Mouse (Mus musculus) MEL (cell line): ENCODE measurements around the gene Sars2.

Experiments
- CHD1 ChIP-seq: IDR thresholded peaks from 2 replicates; pipeline ENCODE4 v1.6.1; 2012; ENCODE audit warnings: low read depth, mild to moderate bottlenecking, inconsistent platforms, low read length, improper control_type of control experiment
- POLR2A ChIP-seq, 2 experiments: IDR thresholded peaks; 2 replicates each; pipeline ENCODE4 v1.6.1; 2011 to 2012; ENCODE audit warnings: low read length in 2 of 2, mild to moderate bottlenecking in 2 of 2, control low read depth in 1 of 2, improper control_type of control experiment in 1 of 2, low read depth in 1 of 2, moderate library complexity in 1 of 2; ENCODE audit not compliant: control insufficient read depth in 1 of 2, insufficient read depth in 1 of 2, poor library complexity in 1 of 2

- TF ChIP-seq POLR2A (IDR thresholded peaks at IDR 0.05; ENCODE audit: control insufficient read depth in 1 of 2, insufficient read depth in 1 of 2, low read depth in 1 of 2, low read length in 2 of 2, poor library complexity in 1 of 2), result no peak
- no peak for TF ChIP-seq CHD1
These were observed 59.7 kb downstream of the Sars2 start for GRCm38 (mm10) chr7:28801451-28801850.
